Mouse (Mus musculus): ENCODE measurements at regions not wholly inside any gene's neighbourhood (a gene's known extent, or its start where the extent isn't known, plus 50 kb on each side); places are given as distances from the start of the nearest gene placed in this dataset.
"Not testable (repeated sequence)": the region's sequence is repeated elsewhere in the genome, so short reads cannot be mapped to it uniquely, and the experiment has no call there.

DNA sequence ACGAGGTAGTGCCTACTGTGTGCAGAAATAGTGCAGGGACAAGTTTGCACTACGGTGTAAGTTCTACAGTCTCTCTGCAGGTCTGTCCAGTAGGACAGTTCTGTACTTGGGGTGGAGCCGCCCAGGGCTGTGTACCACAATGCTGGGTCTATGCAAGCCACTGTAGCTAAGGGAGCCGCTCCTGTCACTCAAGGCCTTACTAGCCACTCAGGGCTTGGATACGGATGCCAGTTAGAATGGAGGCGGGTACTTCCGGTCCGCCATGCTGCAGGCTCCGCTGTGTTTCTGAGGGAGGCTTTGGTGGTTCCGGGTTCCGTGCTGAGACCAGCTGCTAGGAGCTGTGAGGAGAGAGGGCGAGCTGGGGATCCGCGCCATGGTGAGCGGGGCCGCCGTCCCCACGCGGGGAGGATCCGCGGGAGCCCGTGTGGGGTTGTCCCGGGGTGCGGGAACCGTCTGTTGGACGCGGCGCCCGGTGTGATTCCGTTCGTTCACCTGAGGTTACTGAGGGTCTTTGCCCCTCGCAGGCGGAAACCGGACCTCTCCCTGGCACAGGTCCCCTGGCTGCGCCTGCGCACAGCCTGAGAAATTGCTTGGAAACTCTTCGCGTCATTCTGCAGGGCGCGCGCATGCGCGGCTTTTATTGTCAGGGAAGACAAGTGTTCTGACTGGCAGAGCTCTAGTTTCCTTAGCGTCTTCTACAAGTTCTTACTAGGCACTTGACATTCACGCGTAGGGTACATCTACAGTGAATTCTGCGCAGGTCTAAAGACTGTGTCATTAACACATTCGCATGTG is 51.0 kb upstream of the Zfp873 start:
- peak; percentile 100 for ATAC-seq (ENCODE audit: low FRiP score, low TSS enrichment)
- peak overlapping the region; percentile 34; the same call in 1 of the 2 replicates for H3K4me2 ChIP-seq (replicated peaks; ENCODE audit: low read depth)
- H3K4me1 ChIP-seq (replicated peaks; ENCODE audit: control insufficient read depth, insufficient read depth); H3K9ac ChIP-seq (ENCODE audit: low read length); H3K9me3 ChIP-seq (ENCODE audit: control insufficient read depth, low read length); H3K27ac ChIP-seq (replicated peaks); H3K27me3 ChIP-seq (ENCODE audit: control insufficient read depth, insufficient read depth, low read length); H3K36me3 ChIP-seq (ENCODE audit: control insufficient read depth, insufficient read depth, low read length): not testable (repeated sequence)
- H3K4me3 ChIP-seq (ENCODE audit: low read depth, low read length): peak overlapping the region; percentile 28
- peak; percentile 76 for DNase-seq (ENCODE audit: low spot score)
- 1% methylated on average over 12 of the region's 48 CpGs for WGBS
